Mouse (Mus musculus): ENCODE measurements around the gene Ermn. TPM values are rescaled to one million over a fixed set of nuclear protein-coding genes. Genes with fewer than 3 reads are reported as not detected.
A peak's percentile ranks its signal among the peaks of the same experiment; 100 is the strongest.

The Ermn gene
- polyA plus RNA-seq, 1 experiment, result not detected

- Histone ChIP-seq H3K79me2 (ENCODE audit: control insufficient read depth, insufficient read depth) (no peaks in the 10 kb centered on the region), H3K4me2 (ENCODE audit: low read depth) (no peak overlapping the region), H3ac (ENCODE audit: control insufficient read depth, insufficient read length) (no peak overlapping the region), H3K4me3 (no peak overlapping the region), H3K27me3 (ENCODE audit: control insufficient read depth, insufficient read depth, insufficient read length) (no peaks in the 10 kb centered on the region), H3K36me3 (ENCODE audit: control insufficient read depth, insufficient read depth) (no peaks in the 10 kb centered on the region)
- TF ChIP-seq CEBPB (IDR thresholded peaks at IDR 0.05; ENCODE audit: insufficient read depth, poor library complexity, severe bottlenecking), result no peak
Observed at GRCm38 (mm10) chr2:58029404-58029803, 23.3 kb downstream of the Ermn start.

GRCm38 (mm10) chr2:58026740-58027139 is 25.9 kb downstream of the Ermn start:
- TF ChIP-seq MYOD1 (IDR thresholded peaks at IDR 0.05; ENCODE audit: control insufficient read depth in 1 of 3, insufficient read length in 2 of 3, low read depth in 2 of 3) (no peak), POLR2AphosphoS2 (IDR thresholded peaks at IDR 0.05; ENCODE audit: insufficient read length, low read depth) (no peak), USF1 (IDR thresholded peaks at IDR 0.05; ENCODE audit: low read depth) (no peak), SRF (IDR thresholded peaks at IDR 0.05; ENCODE audit: control insufficient read depth, insufficient read length, low read depth) (no peak), POLR2A (IDR thresholded peaks at IDR 0.05; ENCODE audit: insufficient read length, low read depth) (no peak), MAX (IDR thresholded peaks at IDR 0.05; ENCODE audit: low read depth) (no peak), TCF12 (IDR thresholded peaks at IDR 0.05; ENCODE audit: insufficient read depth, poor library complexity, severe bottlenecking) (no peak), E2F4 (IDR thresholded peaks at IDR 0.05; ENCODE audit: insufficient read depth) (no peak), MYOG (IDR thresholded peaks at IDR 0.05; ENCODE audit: control insufficient read depth in 1 of 3, insufficient read depth in 1 of 3, insufficient read length in 2 of 3, low read depth in 2 of 3) (no peak), TCF3 (IDR thresholded peaks at IDR 0.05; ENCODE audit: insufficient read length, low read depth) (no peak), CEBPB (IDR thresholded peaks at IDR 0.05; ENCODE audit: insufficient read depth, poor library complexity, severe bottlenecking) (no peak), REST (IDR thresholded peaks at IDR 0.05; ENCODE audit: insufficient read depth, insufficient read length) (no peak)
- Histone ChIP-seq H3ac (ENCODE audit: control insufficient read depth, insufficient read length) (no peak overlapping the region), H3K27me3 (ENCODE audit: control insufficient read depth, insufficient read depth, insufficient read length) (no peaks in the 10 kb centered on the region), H3K36me3 (ENCODE audit: control insufficient read depth, insufficient read depth) (no peaks in the 10 kb centered on the region), H3K4me2 (ENCODE audit: low read depth) (no peak overlapping the region), H3K4me3 (no peak overlapping the region), H3K79me2 (ENCODE audit: control insufficient read depth, insufficient read depth) (no peaks in the 10 kb centered on the region)

- H3K27me3 ChIP-seq (ENCODE audit: control insufficient read depth, insufficient read depth, insufficient read length), result no peaks in the 10 kb centered on the region
- no peak overlapping the region for H3K4me3 ChIP-seq
- no peak overlapping the region for H3ac ChIP-seq (ENCODE audit: control insufficient read depth, insufficient read length)
- H3K79me2 ChIP-seq (ENCODE audit: control insufficient read depth, insufficient read depth), result no peaks in the 10 kb centered on the region
- TF ChIP-seq MYOG (IDR thresholded peaks at IDR 0.05; ENCODE audit: control insufficient read depth in 1 of 3, insufficient read depth in 1 of 3, insufficient read length in 2 of 3, low read depth in 2 of 3) (no peak), POLR2AphosphoS2 (IDR thresholded peaks at IDR 0.05; ENCODE audit: insufficient read length, low read depth) (no peak), E2F4 (IDR thresholded peaks at IDR 0.05; ENCODE audit: insufficient read depth) (no peak), TCF12 (IDR thresholded peaks at IDR 0.05; ENCODE audit: insufficient read depth, poor library complexity, severe bottlenecking) (no peak), USF1 (IDR thresholded peaks at IDR 0.05; ENCODE audit: low read depth) (no peak), REST (IDR thresholded peaks at IDR 0.05; ENCODE audit: insufficient read depth, insufficient read length) (no peak), MYOD1 (IDR thresholded peaks at IDR 0.05; ENCODE audit: control insufficient read depth in 1 of 3, insufficient read length in 2 of 3, low read depth in 2 of 3) (no peak), POLR2A (IDR thresholded peaks at IDR 0.05; ENCODE audit: insufficient read length, low read depth) (no peak), MAX (IDR thresholded peaks at IDR 0.05; ENCODE audit: low read depth) (no peak)
- H3K36me3 ChIP-seq (ENCODE audit: control insufficient read depth, insufficient read depth), result no peaks in the 10 kb centered on the region
- H3K4me2 ChIP-seq (ENCODE audit: low read depth), result no peak overlapping the region
Observed at GRCm38 (mm10) chr2:58023556-58023955, 29.1 kb downstream of the Ermn start.

- Histone ChIP-seq H3K4me3 (no peak overlapping the region), H3ac (ENCODE audit: control insufficient read depth, insufficient read length) (no peak overlapping the region), H3K79me2 (ENCODE audit: control insufficient read depth, insufficient read depth) (no peaks in the 10 kb centered on the region), H3K36me3 (ENCODE audit: control insufficient read depth, insufficient read depth) (no peaks in the 10 kb centered on the region), H3K4me2 (ENCODE audit: low read depth) (peak overlapping the region; percentile 43), H3K27me3 (ENCODE audit: control insufficient read depth, insufficient read depth, insufficient read length) (no peaks in the 10 kb centered on the region)
- TF ChIP-seq REST (IDR thresholded peaks at IDR 0.05; ENCODE audit: insufficient read depth, insufficient read length) (no peak), SRF (IDR thresholded peaks at IDR 0.05; ENCODE audit: control insufficient read depth, insufficient read length, low read depth) (no peak), CEBPB (IDR thresholded peaks at IDR 0.05; ENCODE audit: insufficient read depth, poor library complexity, severe bottlenecking) (no peak), E2F4 (IDR thresholded peaks at IDR 0.05; ENCODE audit: insufficient read depth) (no peak), TCF12 (IDR thresholded peaks at IDR 0.05; ENCODE audit: insufficient read depth, poor library complexity, severe bottlenecking) (peak; percentile 35), MYOD1 (IDR thresholded peaks at IDR 0.05; ENCODE audit: control insufficient read depth in 1 of 3, insufficient read length in 2 of 3, low read depth in 2 of 3) (peak; percentile 0 to 76 (median 30)), TCF3 (IDR thresholded peaks at IDR 0.05; ENCODE audit: insufficient read length, low read depth) (no peak), USF1 (IDR thresholded peaks at IDR 0.05; ENCODE audit: low read depth) (no peak), POLR2A (IDR thresholded peaks at IDR 0.05; ENCODE audit: insufficient read length, low read depth) (no peak), MYOG (IDR thresholded peaks at IDR 0.05; ENCODE audit: control insufficient read depth in 1 of 3, insufficient read depth in 1 of 3, insufficient read length in 2 of 3, low read depth in 2 of 3) (peak in 2 of 3 experiments; percentile 38 to 83), POLR2AphosphoS2 (IDR thresholded peaks at IDR 0.05; ENCODE audit: insufficient read length, low read depth) (no peak), MAX (IDR thresholded peaks at IDR 0.05; ENCODE audit: low read depth) (no peak)
Observed at GRCm38 (mm10) chr2:58007081-58007480, 45.6 kb downstream of the Ermn start.

GRCm38 (mm10) chr2:58001497-58001896 is 51.2 kb downstream of the Ermn start:
- H3K79me2 ChIP-seq (ENCODE audit: control insufficient read depth, insufficient read depth), result no peaks in the 10 kb centered on the region
- peak overlapping the region; percentile 29 for H3K4me2 ChIP-seq (ENCODE audit: low read depth)
- H3K4me3 ChIP-seq, result no peak overlapping the region
- no peaks in the 10 kb centered on the region for H3K27me3 ChIP-seq (ENCODE audit: control insufficient read depth, insufficient read depth, insufficient read length)
- TF ChIP-seq POLR2AphosphoS2 (IDR thresholded peaks at IDR 0.05; ENCODE audit: insufficient read length, low read depth) (no peak), MYOD1 (IDR thresholded peaks at IDR 0.05; ENCODE audit: control insufficient read depth in 1 of 3, insufficient read length in 2 of 3, low read depth in 2 of 3) (peak; percentile 1 to 56 (median 31)), MYOG (IDR thresholded peaks at IDR 0.05; ENCODE audit: control insufficient read depth in 1 of 3, insufficient read depth in 1 of 3, insufficient read length in 2 of 3, low read depth in 2 of 3) (peak in 1 of 3 experiments; percentile 47)
- no peak overlapping the region for H3ac ChIP-seq (ENCODE audit: control insufficient read depth, insufficient read length)
- no peaks in the 10 kb centered on the region for H3K36me3 ChIP-seq (ENCODE audit: control insufficient read depth, insufficient read depth)

Data from myocyte (in vitro differentiated cells).